Mouse (Mus musculus) ES-E14 (cell line): ENCODE data around the gene Etd. TPM values are rescaled to one million over a fixed set of nuclear protein-coding genes. Genes with fewer than 3 reads are reported as not detected.
"Not testable (repeated sequence)": the region's sequence is repeated elsewhere in the genome, so short reads cannot be mapped to it uniquely, and the experiment has no call there.

Experiments used
- DNase-seq: peaks from one replicate; pipeline ENCODE4 v3.0.0-alpha.2; 2013; ENCODE audit warnings: low read depth, low spot score
- H3K27ac ChIP-seq: 2 replicates; pipeline ENCODE4 v1.5.1; 2012; ENCODE audit warnings: low read depth, mild to moderate bottlenecking, low read length, moderate library complexity, mixed read lengths; ENCODE audit not compliant: poor library complexity, insufficient read depth, severe bottlenecking
- H3K36me3 ChIP-seq: 2 replicates; pipeline ENCODE4 v1.6.1; 2012; ENCODE audit warnings: mild to moderate bottlenecking, low read length, moderate library complexity, mixed read lengths; ENCODE audit not compliant: control insufficient read depth, poor library complexity, insufficient read depth, severe bottlenecking
- H3K4me1 ChIP-seq, 2 experiments: fragments of 150-350 bp in 1 of 2; sonication (generic) in 1 of 2; 2 replicates each; pipeline ENCODE4 v1.6.1; 2012; ENCODE audit warnings: low read length in 2 of 2, mild to moderate bottlenecking in 1 of 2, mixed read lengths in 1 of 2; ENCODE audit not compliant: control insufficient read depth in 2 of 2, insufficient read depth in 2 of 2, poor library complexity in 1 of 2
- H3K4me3 ChIP-seq, 2 experiments: fragments of 150-350 bp in 1 of 2; sonication (generic) in 1 of 2; 2 replicates each; pipeline ENCODE4 v1.5.1; 2012; ENCODE audit warnings: low read length in 2 of 2, low read depth in 1 of 2, mild to moderate bottlenecking in 1 of 2, mixed read lengths in 1 of 2; ENCODE audit not compliant: insufficient read depth in 1 of 2, poor library complexity in 1 of 2, severe bottlenecking in 1 of 2
- H3K9ac ChIP-seq: 2 replicates; pipeline ENCODE4 v1.6.1; 2012; ENCODE audit warnings: low read depth, mild to moderate bottlenecking, low read length, mixed read lengths; ENCODE audit not compliant: poor library complexity, insufficient read depth, severe bottlenecking
- H3K9me3 ChIP-seq: fragments of 150-350 bp; sonication (generic); 2 replicates; pipeline ENCODE4 v1.6.1; 2012; ENCODE audit warnings: low read depth, mild to moderate bottlenecking, low read length; ENCODE audit not compliant: control insufficient read depth, insufficient read depth
- CHD2 ChIP-seq: IDR thresholded peaks from 2 replicates; pipeline ENCODE4 v1.6.1; 2014; ENCODE audit warnings: mild to moderate bottlenecking, low read depth, low read length, inconsistent platforms
- HCFC1 ChIP-seq: IDR thresholded peaks from 2 replicates; pipeline ENCODE4 v1.6.1; 2012; ENCODE audit warnings: low read length, inconsistent platforms, borderline replicate concordance; ENCODE audit not compliant: insufficient read depth
- MAFK ChIP-seq: IDR thresholded peaks from 2 replicates; pipeline ENCODE4 v1.6.1; 2014; ENCODE audit warnings: mild to moderate bottlenecking, low read depth, low read length, inconsistent platforms; ENCODE audit not compliant: insufficient read depth
- ZC3H11A ChIP-seq: IDR thresholded peaks from 2 replicates; pipeline ENCODE4 v1.6.1; 2012; ENCODE audit warnings: low read depth, mild to moderate bottlenecking, inconsistent platforms, low read length, borderline replicate concordance
- ZNF384 ChIP-seq: IDR thresholded peaks from 2 replicates; pipeline ENCODE4 v1.6.1; 2012; ENCODE audit warnings: low read depth, low read length, inconsistent platforms
- in situ Hi-C, 2 experiments: fragments of 600-800 bp; cut with MboI; formaldehyde crosslinking; loops; one replicate each; pipeline ENCODE4 v1.15.1; 2025; ENCODE audit warnings: low sequenced_read_pairs in 2 of 2, inconsistent platforms in 1 of 2; ENCODE audit not compliant: unreplicated experiment in 2 of 2
- total RNA-seq: library from RNA; depleted of rRNA; stranded (reverse); fragments of 300-350 nt; gene quantifications from 2 replicates; pipeline ENCODE4 v1.2.3, GENCODE M21; 2012; rRNA removed

Gene Etd
- total RNA-seq: not detected in 2 replicates

GRCm38 (mm10) chrX:53434618-53435017 is at the start of gene Etd:
Etd (plus strand) TSS chrX:53434918.
- H3K9me3 ChIP-seq: no peaks in the 10 kb centered on the region
- no peaks in the 10 kb centered on the region for H3K4me1 ChIP-seq
- in situ Hi-C loops: no loop called here
- no peaks in the 10 kb centered on the region for H3K36me3 ChIP-seq
- H3K9ac ChIP-seq: no peak within 1 kb of the TSS
- no peak within 1 kb of the TSS for H3K27ac ChIP-seq
- TF ChIP-seq HCFC1 (no peak), ZC3H11A (no peak), MAFK (no peak), CHD2 (no peak), ZNF384 (no peak)
- no peak for DNase-seq
- H3K4me3 ChIP-seq: no peak within 1 kb of the TSS

GRCm38 (mm10) chrX:53386362-53386761 is 48.4 kb upstream of the Etd start:
- DNase-seq: no peak
- TF ChIP-seq CHD2: no peak
- TF ChIP-seq MAFK: no peak
- no peak for TF ChIP-seq ZNF384
- no peak for TF ChIP-seq HCFC1
- TF ChIP-seq ZC3H11A: no peak
- Histone ChIP-seq H3K27ac (no peak overlapping the region), H3K36me3 (no peaks in the 10 kb centered on the region), H3K4me1 (no peaks in the 10 kb centered on the region), H3K4me3 (no peak overlapping the region), H3K9me3 (no peaks in the 10 kb centered on the region), H3K9ac (no peak overlapping the region)
- in situ Hi-C loops: no loop called here

GRCm38 (mm10) chrX:53432888-53433287 is 1.8 kb upstream of the Etd start:
- Histone ChIP-seq H3K4me1 (no peaks in the 10 kb centered on the region), H3K36me3 (no peaks in the 10 kb centered on the region), H3K9me3 (no peaks in the 10 kb centered on the region), H3K9ac (no peak overlapping the region), H3K27ac (no peak overlapping the region), H3K4me3 (no peak overlapping the region)
- in situ Hi-C loops: no loop called here
- DNase-seq: no peak
- TF ChIP-seq MAFK (no peak), ZC3H11A (0 out of 2 replicates have a peak, but pooled peaks have one; percentile 18), CHD2 (no peak)

- no peaks in the 10 kb centered on the region for H3K36me3 ChIP-seq
- no peak overlapping the region for H3K27ac ChIP-seq
- no peak for TF ChIP-seq ZNF384
- TF ChIP-seq HCFC1: no peak
- no peak for TF ChIP-seq CHD2
- no peak for TF ChIP-seq MAFK
- no peaks in the 10 kb centered on the region for H3K9me3 ChIP-seq
- no peak overlapping the region for H3K9ac ChIP-seq
- H3K4me1 ChIP-seq: no peaks in the 10 kb centered on the region
- in situ Hi-C loops: no loop called here
- H3K4me3 ChIP-seq: no peak overlapping the region
- no peak for DNase-seq
Observed at GRCm38 (mm10) chrX:53459573-53459972, 24.9 kb downstream of the Etd start.

- H3K36me3 ChIP-seq, in situ Hi-C loops, H3K4me1 ChIP-seq: not testable (repeated sequence)
Observed at GRCm38 (mm10) chrX:53464194-53464593, 29.5 kb downstream of the Etd start.

More at GRCm38 (mm10) chrX:53464194-53464593, 29.5 kb downstream of the Etd start:
- H3K27ac ChIP-seq, DNase-seq, H3K9ac ChIP-seq, H3K9me3 ChIP-seq, H3K4me3 ChIP-seq: not testable (repeated sequence)

Other genes starting within 250 kb of the Etd start
- gene Plac1, start 194.8 kb upstream of the Etd start, total RNA-seq: 0.42 and 5.7 TPM in 2 replicates
- 9.4 and 12.2 TPM in 2 replicates for gene Fam122b, start 165.1 kb upstream of the Etd start, total RNA-seq
- gene Fam122c, start 161.5 kb upstream of the Etd start, total RNA-seq: not detected in 2 replicates
- 2.9 and 7.4 TPM in 2 replicates for gene Mospd1, start 64.4 kb upstream of the Etd start, total RNA-seq
- gene Rtl8c, start 173.1 kb downstream of the Etd start, total RNA-seq: 1.7 TPM in 1 of 2 replicates, not detected in the other
- not detected in 2 replicates for gene Gm14597, start 174.1 kb downstream of the Etd start, total RNA-seq
- 4.9 and 11.9 TPM in 2 replicates for gene Rtl8a, start 208.8 kb downstream of the Etd start, total RNA-seq
- 6.5 and 11.7 TPM in 2 replicates for gene Rtl8b, start 235.5 kb downstream of the Etd start, total RNA-seq